In genomic region chr9:44500638-44501175, GRCm38 (mm10) we compare ENCODE assay signal across 9 mouse cellular contexts. TPM values are rescaled to one million over a fixed set of nuclear protein-coding genes. Genes with fewer than 3 reads are reported as not detected.
DNase-seq lines count a peak whose midpoint lies in the region; ATAC-seq and TF ChIP-seq lines count a peak whose summit lies in the region.
"Had no signal": no experiment of that assay in that cellular context is flagged by ENCODE, and none has a peak within 500 bp of the region (broad histone marks: within the 10 kb centered on the region; RNA-seq: fewer than 3 reads in every experiment).

No protein-coding gene starts in this region.

- TF ChIP-seq CTCF in heart, adult 2 months (IDR thresholded peaks at IDR 0.05), result no peak

- peak overlapping the region; percentile 85 for H3K4me2 ChIP-seq in embryonic facial prominence, embryonic 11.5 days (ENCODE audit: low read depth, low read length)
- H3K4me2 ChIP-seq in hindbrain, embryonic 14.5 days (replicated peaks), result 0 out of 2 replicates have a peak overlapping the region, but pooled peaks have one; percentile 79
- H3K4me2 ChIP-seq in midbrain, embryonic 14.5 days (ENCODE audit: low read length), result peak overlapping the region; percentile 82

- 57% methylated on average over 8 of the region's 8 CpGs for WGBS in heart, adult 2 months
- 31% methylated on average over 8 of the region's 8 CpGs for WGBS in embryonic facial prominence, embryonic 11.5 days
- 48% methylated on average over 8 of the region's 8 CpGs for WGBS in hindbrain, embryonic 14.5 days
- 52% methylated on average over 8 of the region's 8 CpGs for WGBS in midbrain, embryonic 14.5 days

- no peaks in the 10 kb centered on the region for H3K9me3 ChIP-seq in embryonic facial prominence, embryonic 11.5 days (replicated peaks; ENCODE audit: control insufficient read depth, low read length)
- H3K9me3 ChIP-seq in hindbrain, embryonic 14.5 days (ENCODE audit: control insufficient read depth, low read length), result no peaks in the 10 kb centered on the region
- H3K9me3 ChIP-seq in midbrain, embryonic 14.5 days (ENCODE audit: control insufficient read depth, low read length), result no peaks in the 10 kb centered on the region

- no peak for TF ChIP-seq POLR2A in heart, adult 2 months (IDR thresholded peaks at IDR 0.05; ENCODE audit: insufficient read depth, low read depth, low read length)

- H3K9ac ChIP-seq in heart, adult 2 months (ENCODE audit: low read depth, low read length), result no peak overlapping the region
- H3K9ac ChIP-seq in embryonic facial prominence, embryonic 11.5 days (replicated peaks; ENCODE audit: low read length), result peak overlapping the region; percentile 72
- H3K9ac ChIP-seq in hindbrain, embryonic 14.5 days, result peak overlapping the region; percentile 59; the same call in 1 of the 2 replicates
- H3K9ac ChIP-seq in midbrain, embryonic 14.5 days (replicated peaks; ENCODE audit: low read length), result peak overlapping the region; percentile 61; the same call in 1 of the 2 replicates

- peak; percentile 19 to 34 for DNase-seq in heart, adult 2 months
- DNase-seq in heart, adult 8-10 months (ENCODE audit: low spot score), result no peak
- DNase-seq in embryonic facial prominence, embryonic 11.5 days (ENCODE audit: low spot score), result no peak
- DNase-seq in hindbrain, embryonic 14.5 days (ENCODE audit: low spot score), result no peak
- DNase-seq in midbrain, embryonic 14.5 days, result no peak
- no peak for DNase-seq in layer of hippocampus, postnatal 14 days (ENCODE audit: low spot score in 2 of 2)
- no peak for DNase-seq in right cerebral cortex, adult 18-20 months

- no peaks in the 10 kb centered on the region; the same call in 1 of the 2 replicates for H3K36me3 ChIP-seq in heart, adult 2 months (ENCODE audit: control insufficient read depth, insufficient read depth, low read length)
- H3K36me3 ChIP-seq in embryonic facial prominence, embryonic 11.5 days (replicated peaks; ENCODE audit: control insufficient read depth, insufficient read depth, low read depth, low read length), result peaks cover 2% of the 10 kb centered on the region
- peaks cover 24% of the 10 kb centered on the region for H3K36me3 ChIP-seq in hindbrain, embryonic 14.5 days (replicated peaks; ENCODE audit: control insufficient read depth, insufficient read depth)
- peaks cover 22% of the 10 kb centered on the region for H3K36me3 ChIP-seq in midbrain, embryonic 14.5 days (ENCODE audit: control insufficient read depth, insufficient read depth, low read length)

- no peak for TF ChIP-seq EP300 in heart, adult 2 months (IDR thresholded peaks at IDR 0.05; ENCODE audit: insufficient read depth, low read depth, low read length)

- no peaks in the 10 kb centered on the region for H3K27me3 ChIP-seq in heart, adult 2 months (ENCODE audit: control insufficient read depth, insufficient read depth, low read length)
- no peaks in the 10 kb centered on the region for H3K27me3 ChIP-seq in embryonic facial prominence, embryonic 11.5 days (ENCODE audit: control insufficient read depth, insufficient read depth, low read length)
- no peaks in the 10 kb centered on the region for H3K27me3 ChIP-seq in hindbrain, embryonic 14.5 days (ENCODE audit: control insufficient read depth, insufficient read depth, low read length)
- H3K27me3 ChIP-seq in midbrain, embryonic 14.5 days (ENCODE audit: control insufficient read depth, insufficient read depth, low read length), result no peaks in the 10 kb centered on the region
- H3K27me3 ChIP-seq: CH12.LX had no signal

- intact Hi-C loops in heart, adult 2 months (cut with DNase I), result loop anchor here (1.0 kb wide), 1 partner anchor 18 kb away; the partner anchor contains the start of gene Bcl9l

- peak overlapping the region; percentile 80 for H3K27ac ChIP-seq in heart, adult 2 months
- peak overlapping the region; percentile 92 for H3K27ac ChIP-seq in embryonic facial prominence, embryonic 11.5 days (replicated peaks; ENCODE audit: low read depth, low read length)
- H3K27ac ChIP-seq in hindbrain, embryonic 14.5 days, result no peak overlapping the region
- H3K27ac ChIP-seq in midbrain, embryonic 14.5 days (replicated peaks; ENCODE audit: low read depth, low read length), result peak overlapping the region; percentile 89

- H3K4me3 ChIP-seq in heart, adult 2 months, result no peak overlapping the region
- peak overlapping the region; percentile 21; the same call in 1 of the 2 replicates for H3K4me3 ChIP-seq in embryonic facial prominence, embryonic 11.5 days (ENCODE audit: low read depth, low read length)
- no peak overlapping the region for H3K4me3 ChIP-seq in hindbrain, embryonic 14.5 days (replicated peaks; ENCODE audit: low read length)
- H3K4me3 ChIP-seq in midbrain, embryonic 14.5 days (replicated peaks; ENCODE audit: low read depth, low read length), result no peak overlapping the region

- peaks cover 18% of the 10 kb centered on the region for H3K4me1 ChIP-seq in heart, adult 2 months (ENCODE audit: control insufficient read depth, insufficient read depth, low read length)
- peaks cover 23% of the 10 kb centered on the region for H3K4me1 ChIP-seq in embryonic facial prominence, embryonic 11.5 days (ENCODE audit: control insufficient read depth, insufficient read depth, low read length)
- H3K4me1 ChIP-seq in hindbrain, embryonic 14.5 days (replicated peaks; ENCODE audit: control insufficient read depth, insufficient read depth, low read length), result peaks cover 52% of the 10 kb centered on the region
- H3K4me1 ChIP-seq in midbrain, embryonic 14.5 days (ENCODE audit: control insufficient read depth, insufficient read depth, low read length), result peaks cover 45% of the 10 kb centered on the region

- ATAC-seq in embryonic facial prominence, embryonic 11.5 days (replicated peaks; ENCODE audit: insufficient number of reproducible peaks, low FRiP score, low TSS enrichment, low read depth), result no peak
- no peak for ATAC-seq in hindbrain, embryonic 14.5 days (ENCODE audit: low FRiP score)
- ATAC-seq in midbrain, embryonic 14.5 days (ENCODE audit: low FRiP score, low TSS enrichment), result no peak
- no peak for ATAC-seq in megakaryocyte-erythroid progenitor cell, adult 5-6 weeks (replicated peaks; ENCODE audit: low FRiP score, low TSS enrichment, poor library complexity, severe bottlenecking)

- H3K79me2 ChIP-seq in heart, adult 2 months (replicated peaks; ENCODE audit: control insufficient read depth, insufficient read depth, low read length), result no peaks in the 10 kb centered on the region

RNA-seq across cellular contexts. Expression of gene Bcl9l, which starts 18.1 kb away (rescaled TPM):
- total RNA-seq in heart, adult 2 months (2021), result 10 to 100 TPM; 44.5 to 58.7 TPM
- 15.3 and 21.5 TPM in 2 replicates for polyA plus RNA-seq in heart, adult 2 months (2012; rRNA removed)
- 10 to 100 TPM; 51.6 to 56.9 (median 53.9) TPM for total RNA-seq in heart, adult 8-10 months (2022)
- polyA plus RNA-seq in embryonic facial prominence, embryonic 11.5 days (2014; fragmentation: Nextera tagmentation; extraction: Ambion mirVana), result 10.3 and 11.8 TPM in 2 replicates
- polyA plus RNA-seq in hindbrain, embryonic 14.5 days (2014; fragmentation: Nextera tagmentation; extraction: Ambion mirVana), result 11.6 and 13.5 TPM in 2 replicates
- 12.6 and 14.9 TPM in 2 replicates for polyA plus RNA-seq in midbrain, embryonic 14.5 days (2014; fragmentation: Nextera tagmentation; extraction: Ambion mirVana)
- 10 to 100 TPM; 76.1 to 76.3 TPM for total RNA-seq in layer of hippocampus, postnatal 14 days (2021)
- total RNA-seq in megakaryocyte-erythroid progenitor cell, adult 5-6 weeks (2014; fragmentation: Nextera tagmentation), result 4.8 and 5.5 TPM in 2 replicates
- total RNA-seq in megakaryocyte-erythroid progenitor cell, adult 5-6 weeks (2017), result 0.52 and 3.7 TPM in 2 replicates

RNA-seq across cellular contexts. Expression of gene Upk2, which starts 45.9 kb away (rescaled TPM):
- not detected for total RNA-seq in heart, adult 2 months (2021)
- polyA plus RNA-seq in heart, adult 2 months (2012; rRNA removed), result 0.47 and 0.53 TPM in 2 replicates
- under 1 TPM in 2 of 4 experiments, not detected in 2; 0.26 to 0.28 TPM for total RNA-seq in heart, adult 8-10 months (2022)
- polyA plus RNA-seq in embryonic facial prominence, embryonic 11.5 days (2014; fragmentation: Nextera tagmentation; extraction: Ambion mirVana), result 0.59 and 1.3 TPM in 2 replicates
- not detected in 2 replicates for polyA plus RNA-seq in hindbrain, embryonic 14.5 days (2014; fragmentation: Nextera tagmentation; extraction: Ambion mirVana)
- polyA plus RNA-seq in midbrain, embryonic 14.5 days (2014; fragmentation: Nextera tagmentation; extraction: Ambion mirVana), result not detected in 2 replicates
- total RNA-seq in layer of hippocampus, postnatal 14 days (2021), result not detected
- not detected in 2 replicates for total RNA-seq in megakaryocyte-erythroid progenitor cell, adult 5-6 weeks (2014; fragmentation: Nextera tagmentation)
- not detected in 2 replicates for total RNA-seq in megakaryocyte-erythroid progenitor cell, adult 5-6 weeks (2017)
- total RNA-seq: CH12.LX had no signal

RNA-seq across cellular contexts. Expression of gene Foxr1, which starts 59.8 kb away (rescaled TPM):
- not detected for total RNA-seq in heart, adult 2 months (2021)
- polyA plus RNA-seq in heart, adult 2 months (2012; rRNA removed), result not detected in 2 replicates
- not detected for total RNA-seq in heart, adult 8-10 months (2022)
- not detected in 2 replicates for polyA plus RNA-seq in embryonic facial prominence, embryonic 11.5 days (2014; fragmentation: Nextera tagmentation; extraction: Ambion mirVana)
- polyA plus RNA-seq in hindbrain, embryonic 14.5 days (2014; fragmentation: Nextera tagmentation; extraction: Ambion mirVana), result not detected in 2 replicates
- polyA plus RNA-seq in midbrain, embryonic 14.5 days (2014; fragmentation: Nextera tagmentation; extraction: Ambion mirVana), result not detected in 2 replicates
- total RNA-seq in layer of hippocampus, postnatal 14 days (2021), result not detected
- total RNA-seq in megakaryocyte-erythroid progenitor cell, adult 5-6 weeks (2014; fragmentation: Nextera tagmentation), result not detected in 2 replicates
- not detected in 2 replicates for total RNA-seq in megakaryocyte-erythroid progenitor cell, adult 5-6 weeks (2017)

Comparison
In these comparisons a context has a peak if more than half of its experiments do, and no peak if none do; other contexts are left out.
1. DNase-seq: peak in heart, adult 2 months (2 of 2); none in heart, adult 8-10 months (single experiment), embryonic facial prominence, embryonic 11.5 days (single experiment), hindbrain, embryonic 14.5 days (single experiment), midbrain, embryonic 14.5 days (single experiment), layer of hippocampus, postnatal 14 days (0 of 2) and right cerebral cortex, adult 18-20 months (single experiment).
2. RNA of gene Bcl9l, which starts 18.1 kb away (total RNA-seq): 76.1 to 76.3 TPM in layer of hippocampus, postnatal 14 days, 44.5 to 58.7 TPM in heart, adult 2 months and 51.6 to 56.9 TPM in heart, adult 8-10 months; 0.52 to 5.5 TPM in megakaryocyte-erythroid progenitor cell, adult 5-6 weeks; every median in the first group is over 4 times any median in the second.
3. Peak in every context shown above with its lines, with median percentiles within 50 percentile points of each other: H3K4me2 ChIP-seq.